In the genomic region with DNA sequence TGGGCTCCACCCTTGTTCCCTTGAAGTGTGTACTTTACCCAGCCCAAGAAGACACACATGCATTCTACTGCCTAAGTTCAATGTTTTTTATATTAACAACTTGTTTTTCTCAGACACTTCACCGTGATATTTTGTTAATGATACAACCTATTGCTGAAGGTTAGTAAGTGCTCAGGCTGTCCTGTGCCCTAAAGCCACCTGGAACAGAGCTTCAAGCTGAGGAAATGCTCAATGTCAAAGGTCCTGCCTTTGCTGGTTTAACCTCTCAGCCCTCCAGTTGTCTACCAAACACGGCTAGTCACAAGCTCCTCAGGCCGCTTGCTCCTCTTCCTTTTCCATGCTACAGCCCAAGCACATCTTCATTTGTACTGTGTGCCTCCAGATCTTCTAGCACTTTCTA, we compare ENCODE assay signal across 17 mouse cellular contexts.
DNase-seq lines count a peak whose midpoint lies in the region; ATAC-seq lines count a peak whose summit lies in the region.
"Had no signal": no experiment of that assay in that cellular context is flagged by ENCODE, and none has a peak within 500 bp of the region (broad histone marks: within the 10 kb centered on the region; RNA-seq: fewer than 3 reads in every experiment).

No protein-coding gene starts in this region.

- no peak for ATAC-seq in limb, embryonic 15.5 days (ENCODE audit: insufficient number of reproducible peaks, low FRiP score, low TSS enrichment, low read depth)
- ATAC-seq in activated CD4-positive, CD25-positive, alpha-beta regulatory T cell, adult 4 months, result no peak
- ATAC-seq: forebrain, embryonic 13.5 days; forebrain, postnatal 0 days had no signal

- no peaks in the 10 kb centered on the region for H3K27me3 ChIP-seq in limb, embryonic 15.5 days
- H3K27me3 ChIP-seq in limb, embryonic 10.5 days (ENCODE audit: low read depth, poor library complexity, severe bottlenecking), result no peaks in the 10 kb centered on the region
- H3K27me3 ChIP-seq: forebrain, embryonic 13.5 days; hindbrain, embryonic 13.5 days had no signal

- peak overlapping the region; percentile 44; the same call in 1 of the 2 replicates for H3K27ac ChIP-seq in limb, embryonic 15.5 days
- H3K27ac ChIP-seq in limb, embryonic 10.5 days, result no peak overlapping the region
- H3K27ac ChIP-seq: embryonic facial prominence, embryonic 10.5 days; forebrain, embryonic 13.5 days; hindbrain, embryonic 13.5 days had no signal

- no peak overlapping the region for H3K4me2 ChIP-seq in limb, embryonic 15.5 days
- H3K4me2 ChIP-seq: forebrain, embryonic 13.5 days; hindbrain, embryonic 13.5 days had no signal

- H3K9ac ChIP-seq in limb, embryonic 15.5 days, result no peak overlapping the region
- H3K9ac ChIP-seq: forebrain, embryonic 13.5 days; forebrain, postnatal 0 days; hindbrain, embryonic 13.5 days had no signal

- H3K4me3 ChIP-seq in limb, embryonic 15.5 days, result no peak overlapping the region
- no peak overlapping the region for H3K4me3 ChIP-seq in limb, embryonic 10.5 days
- H3K4me3 ChIP-seq: embryonic facial prominence, embryonic 10.5 days; forebrain, embryonic 13.5 days; hindbrain, embryonic 13.5 days had no signal

- H3K36me3 ChIP-seq in limb, embryonic 15.5 days, result peaks cover 10% of the 10 kb centered on the region
- H3K36me3 ChIP-seq in limb, embryonic 10.5 days, result peaks cover 9% of the 10 kb centered on the region

- H3K4me1 ChIP-seq in limb, embryonic 15.5 days, result no peaks in the 10 kb centered on the region
- no peaks in the 10 kb centered on the region for H3K4me1 ChIP-seq in limb, embryonic 10.5 days
- H3K4me1 ChIP-seq: embryonic facial prominence, embryonic 10.5 days; forebrain, embryonic 13.5 days; hindbrain, embryonic 13.5 days had no signal

- DNase-seq in limb, embryonic 10.5 days (ENCODE audit: low spot score), result no peak
- DNase-seq in kidney, adult 9 months, result peak; percentile 83
- DNase-seq in kidney, postnatal 10 days, result peak; percentile 32
- peak; percentile 19 for DNase-seq in large intestine, adult 2 months (ENCODE audit: low read depth, low spot score)
- no peak for DNase-seq in cerebellum, postnatal 10 days
- no peak for DNase-seq in layer of hippocampus, adult 18-20 months (ENCODE audit: low spot score in 2 of 2)
- DNase-seq: adrenal gland, postnatal 10 days; cerebellum, adult 11-12 months; cerebellum, adult 9-11 months; forebrain, postnatal 0 days; gastrocnemius, postnatal 14 days; heart, postnatal 10 days had no signal

- H3K9me3 ChIP-seq in limb, embryonic 15.5 days, result no peaks in the 10 kb centered on the region
- no peaks in the 10 kb centered on the region for H3K9me3 ChIP-seq in limb, embryonic 10.5 days (replicated peaks)
- H3K9me3 ChIP-seq: embryonic facial prominence, embryonic 10.5 days; forebrain, embryonic 13.5 days; hindbrain, embryonic 13.5 days had no signal

- WGBS in limb, embryonic 15.5 days, result 87% methylated on average over 3 of the region's 3 CpGs
- 84% methylated on average over 3 of the region's 3 CpGs for WGBS in limb, embryonic 10.5 days
- 46% methylated on average over 3 of the region's 3 CpGs for WGBS in large intestine, adult 2 months

Comparison
In these comparisons a context has a peak if more than half of its experiments do, and no peak if none do; other contexts are left out.
1. DNase-seq: peak in kidney, adult 9 months (single experiment), kidney, postnatal 10 days (single experiment) and large intestine, adult 2 months (single experiment); none in limb, embryonic 10.5 days (single experiment), cerebellum, postnatal 10 days (0 of 2) and layer of hippocampus, adult 18-20 months (0 of 2).